Mouse (Mus musculus): ENCODE results near the gene Rsbn1l.

DNA sequence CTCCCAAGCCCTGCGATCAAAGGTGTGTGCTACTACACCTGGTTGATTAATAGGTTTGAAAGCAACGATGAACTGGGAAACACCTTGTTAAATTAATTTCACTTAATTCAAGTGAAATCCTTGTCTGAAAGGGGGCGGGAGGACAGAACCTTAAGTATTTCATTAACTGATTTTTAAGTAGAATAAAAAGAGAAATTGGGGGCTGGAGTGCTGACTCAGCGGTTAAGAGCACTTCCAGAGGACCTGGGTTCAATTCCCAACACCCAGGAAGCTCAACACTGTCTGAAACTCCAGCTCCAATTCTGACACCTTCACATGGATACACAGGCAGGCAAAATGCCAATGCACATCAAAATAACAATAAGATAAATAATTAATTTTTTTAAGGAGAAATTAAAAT lies 37.2 kb downstream of the Rsbn1l start:
- TF ChIP-seq CTCF (IDR thresholded peaks at IDR 0.05; ENCODE audit: control insufficient read depth, insufficient read depth, insufficient read length) (no peak), MAX (IDR thresholded peaks at IDR 0.05) (no peak), USF1 (IDR thresholded peaks at IDR 0.05; ENCODE audit: low read depth) (no peak), MYOG (IDR thresholded peaks at IDR 0.05; ENCODE audit: control insufficient read depth, extremely low read depth, insufficient read length) (no peak)
